Mouse (Mus musculus) intestine, embryonic 15.5 days (tissue): Measurements from ENCODE around the gene Srsf10. TPM values are rescaled to one million over a fixed set of nuclear protein-coding genes. Genes with fewer than 3 reads are reported as not detected.

Experiments used
- ATAC-seq: fragments of 200-750 bp; cut with Nextera tagmentation; 2 replicates; pipeline ENCODE4 v1.8.0; 2017; ENCODE audit warnings: moderate TSS enrichment, moderate library complexity
- H3K27ac ChIP-seq: fragments of 300-500 bp; sonication (generic); 2 replicates; pipeline ENCODE4 v1.5.1; 2015; ENCODE audit warnings: mild to moderate bottlenecking, inconsistent platforms
- H3K27me3 ChIP-seq: fragments of 300-500 bp; sonication (generic); replicated peaks from 2 replicates; pipeline ENCODE4 v1.6.1; 2015; ENCODE audit warnings: inconsistent platforms
- H3K36me3 ChIP-seq: fragments of 300-500 bp; sonication (generic); 2 replicates; pipeline ENCODE4 v1.6.1; 2015; ENCODE audit warnings: inconsistent platforms
- H3K4me1 ChIP-seq: fragments of 300-500 bp; sonication (generic); replicated peaks from 2 replicates; pipeline ENCODE4 v1.6.1; 2015; ENCODE audit warnings: inconsistent platforms
- H3K4me2 ChIP-seq: fragments of 300-500 bp; sonication (generic); replicated peaks from 2 replicates; pipeline ENCODE4 v1.6.1; 2015; ENCODE audit warnings: mild to moderate bottlenecking, inconsistent platforms
- H3K4me3 ChIP-seq: fragments of 300-500 bp; sonication (generic); replicated peaks from 2 replicates; pipeline ENCODE4 v1.5.1; 2015; ENCODE audit warnings: inconsistent platforms
- H3K9ac ChIP-seq: fragments of 300-500 bp; sonication (generic); 2 replicates; pipeline ENCODE4 v1.6.1; 2015; ENCODE audit warnings: inconsistent platforms
- H3K9me3 ChIP-seq: fragments of 300-500 bp; sonication (generic); 2 replicates; pipeline ENCODE4 v1.6.1; 2016; ENCODE audit warnings: inconsistent platforms
- WGBS: fragments of 180-500 bp; shearing (Covaris S2); methylation state at CpG from one replicate; pipeline ENCODE4 v1.1.7; 2015; 5-methylcytosine and 5-hydroxymethylcytosine counted together
- polyA plus RNA-seq: library from polyadenylated mRNA; unstranded; fragments of >200 nt; fragmentation: Nextera tagmentation; extraction: Ambion mirVana; gene quantifications from 2 replicates; pipeline ENCODE4 v1.2.1, GENCODE M21; 2015

Gene Srsf10
- polyA plus RNA-seq, 1 experiment from 2014 or later = 214 TPM

GRCm38 (mm10) chr4:135911531-135911930, 56.0 kb downstream of the Srsf10 start:
- Histone ChIP-seq H3K9me3 (no peaks in the 10 kb centered on the region), H3K27ac (no peak overlapping the region), H3K9ac (no peak overlapping the region), H3K4me2 (no peak overlapping the region), H3K4me3 (no peak overlapping the region), H3K36me3 (no peaks in the 10 kb centered on the region), H3K27me3 (no peaks in the 10 kb centered on the region), H3K4me1 (0 out of 2 replicates have a peak, but pooled peaks cover 3% of the 10 kb centered on the region)
- ATAC-seq = no peak
- 70% methylated on average over 7 of the region's 7 CpGs for WGBS

- no peak for ATAC-seq
- no peaks in the 10 kb centered on the region for H3K36me3 ChIP-seq
- no peaks in the 10 kb centered on the region for H3K9me3 ChIP-seq
- H3K27ac ChIP-seq = no peak overlapping the region
- WGBS = 60% methylated on average over 3 of the region's 3 CpGs
- no peak overlapping the region for H3K9ac ChIP-seq
- no peak overlapping the region for H3K4me2 ChIP-seq
- 0 out of 2 replicates have a peak, but pooled peaks cover 3% of the 10 kb centered on the region for H3K4me1 ChIP-seq
- H3K4me3 ChIP-seq = no peak overlapping the region
- no peaks in the 10 kb centered on the region for H3K27me3 ChIP-seq
Measured at GRCm38 (mm10) chr4:135912164-135912563, 56.6 kb downstream of the Srsf10 start.

- WGBS = 45% methylated on average over 3 of the region's 3 CpGs
- no peak overlapping the region for H3K9ac ChIP-seq
- 0 out of 2 replicates have a peak, but pooled peaks have one; percentile 39 for ATAC-seq
- no peaks in the 10 kb centered on the region for H3K27me3 ChIP-seq
- no peak overlapping the region for H3K27ac ChIP-seq
- H3K9me3 ChIP-seq = no peaks in the 10 kb centered on the region
- no peak overlapping the region for H3K4me3 ChIP-seq
- H3K4me2 ChIP-seq = no peak overlapping the region
- H3K4me1 ChIP-seq = 0 out of 2 replicates have a peak, but pooled peaks cover 3% of the 10 kb centered on the region
- no peaks in the 10 kb centered on the region for H3K36me3 ChIP-seq
Measured at GRCm38 (mm10) chr4:135912835-135913234, 57.3 kb downstream of the Srsf10 start.

GRCm38 (mm10) chr4:135913433-135913832, 57.9 kb downstream of the Srsf10 start:
- Histone ChIP-seq H3K27ac (no peak overlapping the region), H3K9me3 (no peaks in the 10 kb centered on the region), H3K4me2 (no peak overlapping the region), H3K27me3 (no peaks in the 10 kb centered on the region), H3K9ac (no peak overlapping the region), H3K4me1 (0 out of 2 replicates have a peak, but pooled peaks cover 3% of the 10 kb centered on the region), H3K4me3 (no peak overlapping the region), H3K36me3 (no peaks in the 10 kb centered on the region)
- 72% methylated on average over 4 of the region's 4 CpGs for WGBS
- no peak for ATAC-seq

- no peak overlapping the region for H3K4me3 ChIP-seq
- H3K9ac ChIP-seq = no peak overlapping the region
- H3K27ac ChIP-seq = peak overlapping the region; percentile 63
- H3K27me3 ChIP-seq = no peaks in the 10 kb centered on the region
- H3K9me3 ChIP-seq = no peaks in the 10 kb centered on the region
- WGBS = 69% methylated on average over 13 of the region's 13 CpGs
- H3K4me1 ChIP-seq = peaks cover 9% of the 10 kb centered on the region
- H3K36me3 ChIP-seq = no peaks in the 10 kb centered on the region; the same call in 1 of the 2 replicates
- peak; percentile 67 for ATAC-seq
- H3K4me2 ChIP-seq = peak overlapping the region; percentile 15
Measured at GRCm38 (mm10) chr4:135918635-135919279, 63.2 kb downstream of the Srsf10 start.

GRCm38 (mm10) chr4:135919280-135919639, 63.7 kb downstream of the Srsf10 start:
- Histone ChIP-seq H3K27ac (peak overlapping the region; percentile 63), H3K9me3 (no peaks in the 10 kb centered on the region), H3K36me3 (no peaks in the 10 kb centered on the region; the same call in 1 of the 2 replicates), H3K4me1 (peaks cover 9% of the 10 kb centered on the region), H3K27me3 (no peaks in the 10 kb centered on the region), H3K4me2 (no peak overlapping the region), H3K9ac (no peak overlapping the region), H3K4me3 (no peak overlapping the region)
- 73% methylated on average over 3 of the region's 3 CpGs for WGBS
- ATAC-seq = peak; percentile 75

Other genes starting within 250 kb of the Srsf10 start
- gene Ifnlr1, start 169.5 kb upstream of the Srsf10 start, polyA plus RNA-seq = 3.6 and 4.2 TPM in 2 replicates
- gene Il22ra1, start 127.6 kb upstream of the Srsf10 start, polyA plus RNA-seq = 4.7 and 6.5 TPM in 2 replicates
- 1.1 TPM in 2 replicates for gene Myom3, start 96.0 kb upstream of the Srsf10 start, polyA plus RNA-seq
- 164 and 177 TPM in 2 replicates for gene Pnrc2, start 18.1 kb downstream of the Srsf10 start, polyA plus RNA-seq
- 0.28 and 0.42 TPM in 2 replicates for gene Cnr2, start 39.6 kb downstream of the Srsf10 start, polyA plus RNA-seq
- gene Fuca1, start 65.0 kb downstream of the Srsf10 start, polyA plus RNA-seq = 134 and 154 TPM in 2 replicates
- 105 and 113 TPM in 2 replicates for gene Hmgcl, start 90.7 kb downstream of the Srsf10 start, polyA plus RNA-seq
- gene Gale, start 108.0 kb downstream of the Srsf10 start, polyA plus RNA-seq = 82.5 and 108 TPM in 2 replicates
- 99.4 and 108 TPM in 2 replicates for gene Lypla2, start 116.9 kb downstream of the Srsf10 start, polyA plus RNA-seq
- 51.6 TPM in 2 replicates for gene Pithd1, start 131.5 kb downstream of the Srsf10 start, polyA plus RNA-seq
- gene Eloa, start 166.0 kb downstream of the Srsf10 start, polyA plus RNA-seq = 34.3 and 34.4 TPM in 2 replicates
- gene Rpl11, start 197.7 kb downstream of the Srsf10 start, polyA plus RNA-seq = 464 and 472 TPM in 2 replicates